Mouse (Mus musculus): ENCODE measurements around the gene Fam184a.
A peak's percentile ranks its signal among the peaks of the same experiment; 100 is the strongest.

Fam184a gene

DNA sequence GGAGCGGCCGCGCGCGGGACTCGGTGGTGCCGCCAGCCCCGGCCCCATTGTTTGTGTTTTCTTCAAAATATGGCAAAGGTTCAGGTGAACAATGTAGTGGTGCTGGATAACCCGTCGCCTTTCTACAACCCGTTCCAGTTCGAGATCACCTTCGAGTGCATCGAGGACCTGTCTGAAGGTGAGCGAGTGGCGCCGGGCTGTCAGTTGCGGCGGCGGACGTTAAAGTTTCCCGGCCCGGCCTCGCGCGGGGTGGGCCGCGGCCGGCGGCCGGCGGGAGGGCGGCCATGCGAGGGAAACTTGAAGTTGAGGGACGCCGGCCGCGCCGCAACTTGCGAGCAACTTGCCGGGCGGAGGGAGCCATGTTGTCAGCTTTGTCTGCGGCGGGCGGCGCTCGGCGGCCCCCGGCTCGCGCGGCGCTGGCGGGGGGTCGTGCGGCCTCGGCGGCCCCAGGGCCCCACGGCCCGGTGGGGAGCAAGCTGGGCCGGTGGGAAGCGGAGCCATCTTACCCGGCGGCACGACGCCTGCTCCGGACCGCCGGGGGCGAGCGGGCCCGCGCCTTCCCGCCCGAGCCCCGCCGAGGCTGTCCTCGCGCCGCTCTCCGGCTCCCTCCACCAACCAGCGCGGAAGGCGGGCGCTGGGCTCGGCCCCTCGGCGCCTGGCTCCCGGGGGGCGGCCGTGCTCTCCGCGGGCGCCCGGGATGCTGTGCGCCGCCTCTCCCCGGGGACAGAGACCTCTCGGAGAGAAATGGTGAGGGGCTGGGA lies 153.6 kb downstream of the Fam184a start:
- peak in 1 of 2 experiments; percentile 40 for DNase-seq (ENCODE audit: low spot score in 2 of 2)

- DNase-seq (ENCODE audit: low spot score in 2 of 2) = peak; percentile 92 to 96
Observed at GRCm38 (mm10) chr10:53596677-53597120, 154.2 kb downstream of the Fam184a start, which contains the start of gene Asf1a. TSS of gene Asf1a (plus strand) at chr10:53596757.

- DNase-seq (ENCODE audit: low spot score in 2 of 2) = no peak
Observed at GRCm38 (mm10) chr10:53595744-53596676, 154.9 kb downstream of the Fam184a start.

GRCm38 (mm10) chr10:53585777-53586176 lies 165.1 kb downstream of the Fam184a start:
- DNase-seq (ENCODE audit: low spot score in 2 of 2) = no peak

Measured in cerebellum, postnatal 4 days (tissue).